Mouse (Mus musculus) ES-E14 (cell line): ENCODE results near the gene Vdr. TPM values are rescaled to one million over a fixed set of nuclear protein-coding genes. Genes with fewer than 3 reads are reported as not detected.

ENCODE experiments used
- DNase-seq: peaks from one replicate; pipeline ENCODE4 v3.0.0-alpha.2; 2013; ENCODE audit warnings: low read depth, low spot score
- H3K27ac ChIP-seq: 2 replicates; pipeline ENCODE4 v1.5.1; 2012; ENCODE audit warnings: low read depth, mild to moderate bottlenecking, low read length, moderate library complexity, mixed read lengths; ENCODE audit not compliant: poor library complexity, insufficient read depth, severe bottlenecking
- H3K36me3 ChIP-seq: 2 replicates; pipeline ENCODE4 v1.6.1; 2012; ENCODE audit warnings: mild to moderate bottlenecking, low read length, moderate library complexity, mixed read lengths; ENCODE audit not compliant: control insufficient read depth, poor library complexity, insufficient read depth, severe bottlenecking
- H3K4me1 ChIP-seq, 2 experiments: fragments of 150-350 bp in 1 of 2; sonication (generic) in 1 of 2; 2 replicates each; pipeline ENCODE4 v1.6.1; 2012; ENCODE audit warnings: low read length in 2 of 2, mild to moderate bottlenecking in 1 of 2, mixed read lengths in 1 of 2; ENCODE audit not compliant: control insufficient read depth in 2 of 2, insufficient read depth in 2 of 2, poor library complexity in 1 of 2
- H3K4me3 ChIP-seq, 2 experiments: fragments of 150-350 bp in 1 of 2; sonication (generic) in 1 of 2; 2 replicates each; pipeline ENCODE4 v1.5.1; 2012; ENCODE audit warnings: low read length in 2 of 2, low read depth in 1 of 2, mild to moderate bottlenecking in 1 of 2, mixed read lengths in 1 of 2; ENCODE audit not compliant: insufficient read depth in 1 of 2, poor library complexity in 1 of 2, severe bottlenecking in 1 of 2
- H3K9ac ChIP-seq: 2 replicates; pipeline ENCODE4 v1.6.1; 2012; ENCODE audit warnings: low read depth, mild to moderate bottlenecking, low read length, mixed read lengths; ENCODE audit not compliant: poor library complexity, insufficient read depth, severe bottlenecking
- H3K9me3 ChIP-seq: fragments of 150-350 bp; sonication (generic); 2 replicates; pipeline ENCODE4 v1.6.1; 2012; ENCODE audit warnings: low read depth, mild to moderate bottlenecking, low read length; ENCODE audit not compliant: control insufficient read depth, insufficient read depth
- CHD2 ChIP-seq: IDR thresholded peaks from 2 replicates; pipeline ENCODE4 v1.6.1; 2014; ENCODE audit warnings: mild to moderate bottlenecking, low read depth, low read length, inconsistent platforms
- HCFC1 ChIP-seq: IDR thresholded peaks from 2 replicates; pipeline ENCODE4 v1.6.1; 2012; ENCODE audit warnings: low read length, inconsistent platforms, borderline replicate concordance; ENCODE audit not compliant: insufficient read depth
- MAFK ChIP-seq: IDR thresholded peaks from 2 replicates; pipeline ENCODE4 v1.6.1; 2014; ENCODE audit warnings: mild to moderate bottlenecking, low read depth, low read length, inconsistent platforms; ENCODE audit not compliant: insufficient read depth
- ZC3H11A ChIP-seq: IDR thresholded peaks from 2 replicates; pipeline ENCODE4 v1.6.1; 2012; ENCODE audit warnings: low read depth, mild to moderate bottlenecking, inconsistent platforms, low read length, borderline replicate concordance
- ZNF384 ChIP-seq: IDR thresholded peaks from 2 replicates; pipeline ENCODE4 v1.6.1; 2012; ENCODE audit warnings: low read depth, low read length, inconsistent platforms
- in situ Hi-C, 2 experiments: fragments of 600-800 bp; cut with MboI; formaldehyde crosslinking; loops; one replicate each; pipeline ENCODE4 v1.15.1; 2025; ENCODE audit warnings: low sequenced_read_pairs in 2 of 2, inconsistent platforms in 1 of 2; ENCODE audit not compliant: unreplicated experiment in 2 of 2
- total RNA-seq: library from RNA; depleted of rRNA; stranded (reverse); fragments of 300-350 nt; gene quantifications from 2 replicates; pipeline ENCODE4 v1.2.3, GENCODE M21; 2012

The Vdr gene
- total RNA-seq, 1 experiment, result 0.22 TPM

GRCm38 (mm10) chr15:97854059-97854458 lies 56.4 kb downstream of the Vdr start:
- TF ChIP-seq ZNF384 (no peak), CHD2 (no peak), HCFC1 (no peak), MAFK (no peak), ZC3H11A (no peak)
- in situ Hi-C loops, result no loop called here
- Histone ChIP-seq H3K9me3 (no peaks in the 10 kb centered on the region), H3K27ac (no peak overlapping the region), H3K4me3 (no peak overlapping the region), H3K9ac (no peak overlapping the region), H3K4me1 (peaks cover 0 to 4% of the 10 kb centered on the region in 2 experiments; a peak in 1 of 4 replicates), H3K36me3 (no peaks in the 10 kb centered on the region)
- DNase-seq, result no peak

DNA sequence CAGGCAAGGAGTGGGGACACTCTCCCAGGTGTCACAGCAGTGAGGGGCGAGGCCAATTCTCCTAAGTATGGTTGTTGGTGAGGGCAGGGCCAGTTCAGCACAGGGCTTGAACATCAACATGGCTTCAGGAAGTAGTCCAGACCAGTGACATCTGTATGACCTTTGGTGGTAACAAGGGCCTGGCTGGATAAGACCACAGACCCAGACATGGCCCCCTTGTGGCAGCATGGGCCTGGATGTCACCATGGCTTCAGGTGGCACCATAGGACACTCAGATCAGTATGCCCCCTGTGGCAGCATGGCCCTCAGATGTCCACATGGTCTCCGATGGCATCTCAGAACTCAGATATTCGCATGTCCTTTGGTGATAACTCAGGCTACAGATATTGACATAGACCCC lies 58.1 kb downstream of the Vdr start:
- DNase-seq, result no peak
- no peaks in the 10 kb centered on the region for H3K36me3 ChIP-seq
- H3K9me3 ChIP-seq, result no peaks in the 10 kb centered on the region
- in situ Hi-C loops, result no loop called here
- no peak for TF ChIP-seq MAFK
- TF ChIP-seq CHD2, result no peak
- no peak for TF ChIP-seq HCFC1
- TF ChIP-seq ZC3H11A, result no peak
- no peak for TF ChIP-seq ZNF384
- no peak overlapping the region for H3K9ac ChIP-seq
- H3K4me1 ChIP-seq, result peaks cover 0 to 4% of the 10 kb centered on the region in 2 experiments; a peak in 1 of 4 replicates
- H3K4me3 ChIP-seq, result no peak overlapping the region
- H3K27ac ChIP-seq, result no peak overlapping the region

- Histone ChIP-seq H3K9ac (no peak overlapping the region), H3K9me3 (no peaks in the 10 kb centered on the region), H3K4me1 (peaks cover 0 to 4% of the 10 kb centered on the region in 2 experiments; a peak in 1 of 4 replicates), H3K36me3 (no peaks in the 10 kb centered on the region), H3K27ac (no peak overlapping the region), H3K4me3 (no peak overlapping the region)
- in situ Hi-C loops, result no loop called here
- no peak for DNase-seq
- TF ChIP-seq ZC3H11A (no peak), CHD2 (no peak), MAFK (no peak), ZNF384 (no peak), HCFC1 (no peak)
Observed at GRCm38 (mm10) chr15:97851011-97851410, 59.4 kb downstream of the Vdr start.

- Histone ChIP-seq H3K9ac (no peak overlapping the region), H3K4me1 (peaks cover 0 to 4% of the 10 kb centered on the region in 2 experiments; a peak in 1 of 4 replicates), H3K9me3 (no peaks in the 10 kb centered on the region), H3K27ac (no peak overlapping the region), H3K4me3 (no peak overlapping the region), H3K36me3 (no peaks in the 10 kb centered on the region)
- TF ChIP-seq ZNF384 (no peak), ZC3H11A (no peak), MAFK (no peak), CHD2 (no peak), HCFC1 (no peak)
- in situ Hi-C loops, result no loop called here
- DNase-seq, result no peak
Observed at GRCm38 (mm10) chr15:97850441-97850840, 60.0 kb downstream of the Vdr start.
